Mouse (Mus musculus) macrophage (primary cell): ENCODE data around the gene Inpp5a. TPM values are rescaled to one million over a fixed set of nuclear protein-coding genes. Genes with fewer than 3 reads are reported as not detected.

ENCODE experiments used
- H3K27ac ChIP-seq: fragments of 350-480 bp; formaldehyde crosslinking; 2 replicates; pipeline ENCODE4 v1.9.0; 2021
- H3K36me3 ChIP-seq: fragments of 350-480 bp; formaldehyde crosslinking; 2 replicates; pipeline ENCODE4 v1.9.0; 2021; ENCODE audit errors: inconsistent target
- H3K4me3 ChIP-seq: fragments of 350-480 bp; formaldehyde crosslinking; 2 replicates; pipeline ENCODE4 v1.9.0; 2021; ENCODE audit errors: inconsistent target
- H3K79me2 ChIP-seq: fragments of 350-480 bp; formaldehyde crosslinking; 2 replicates; pipeline ENCODE4 v1.9.0; 2021; ENCODE audit errors: inconsistent target
- WGBS: methylation state at CpG from one replicate; pipeline ENCODE4 v1.1.7; 2026; ENCODE audit warnings: inconsistent platforms; ENCODE audit not compliant: missing documents; 5-methylcytosine and 5-hydroxymethylcytosine counted together
- polyA plus RNA-seq: library from polyadenylated mRNA; stranded (reverse); fragments of 250-400 nt; gene quantifications from 3 replicates; pipeline ENCODE4 v1.2.4, GENCODE M21; 2018; ENCODE audit warnings: inconsistent platforms

The Inpp5a gene
- polyA plus RNA-seq, 1 experiment from 2014 or later: 13.1 TPM

DNA sequence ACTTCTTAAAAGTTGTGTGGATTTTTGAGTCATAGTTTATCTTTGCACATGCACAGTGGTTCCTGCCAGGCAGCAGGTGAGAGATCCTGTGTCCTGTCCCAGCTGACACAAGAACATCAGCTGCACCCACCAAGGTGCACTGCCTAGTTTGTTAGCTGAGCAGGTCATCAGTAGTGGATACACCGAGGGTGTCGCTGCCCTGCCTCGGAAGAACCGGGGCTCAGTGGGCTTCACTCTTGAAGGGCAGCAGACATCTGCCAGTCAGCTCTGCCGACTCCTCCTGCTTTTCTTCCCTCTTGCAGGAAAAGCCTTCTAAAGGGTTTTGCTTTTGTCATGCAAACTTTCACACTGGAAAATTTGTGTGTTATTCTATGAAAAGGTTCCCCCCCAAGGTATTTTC is 48.6 kb downstream of the Inpp5a start:
- H3K36me3 ChIP-seq: no peaks in the 10 kb centered on the region
- 93% methylated on average over 5 of the region's 5 CpGs for WGBS
- H3K79me2 ChIP-seq: peaks cover 10% of the 10 kb centered on the region; the same call in 1 of the 2 replicates
- no peak overlapping the region for H3K4me3 ChIP-seq
- no peak overlapping the region for H3K27ac ChIP-seq

DNA sequence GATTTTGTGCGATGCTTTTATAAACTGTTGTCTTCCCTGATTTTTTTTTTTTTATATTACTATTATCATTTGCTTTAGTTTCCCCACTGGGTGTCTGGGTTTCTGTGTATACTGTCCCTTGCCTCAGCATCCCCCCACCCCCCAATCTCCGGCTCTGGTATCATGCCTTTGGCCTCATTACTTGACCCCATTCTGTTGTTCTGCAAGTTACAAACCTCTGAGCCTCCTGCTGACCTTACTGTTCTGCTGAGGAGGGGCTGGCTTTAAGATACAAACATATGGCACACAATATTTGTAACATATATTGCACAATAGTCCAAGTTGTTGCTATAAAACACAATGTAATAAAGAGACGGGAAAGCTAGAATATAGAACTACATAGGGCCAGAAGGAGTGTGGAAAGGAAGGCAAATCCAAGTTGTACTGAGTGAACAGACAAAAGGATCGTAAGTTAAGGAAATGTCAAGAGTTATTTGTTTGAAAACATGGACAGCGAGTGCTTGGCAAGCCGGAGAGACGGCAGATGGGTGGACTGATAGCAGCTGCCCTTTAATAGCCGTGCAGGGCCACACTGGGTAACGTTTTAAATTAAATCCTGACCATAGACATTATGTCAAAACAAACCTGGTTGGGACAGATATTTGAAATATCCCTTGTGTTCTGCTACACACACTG is 49.2 kb downstream of the Inpp5a start:
- Histone ChIP-seq H3K27ac (no peak overlapping the region), H3K79me2 (peaks cover 10% of the 10 kb centered on the region; the same call in 1 of the 2 replicates), H3K4me3 (no peak overlapping the region), H3K36me3 (no peaks in the 10 kb centered on the region)
- 93% methylated on average over 8 of the region's 9 CpGs for WGBS

DNA sequence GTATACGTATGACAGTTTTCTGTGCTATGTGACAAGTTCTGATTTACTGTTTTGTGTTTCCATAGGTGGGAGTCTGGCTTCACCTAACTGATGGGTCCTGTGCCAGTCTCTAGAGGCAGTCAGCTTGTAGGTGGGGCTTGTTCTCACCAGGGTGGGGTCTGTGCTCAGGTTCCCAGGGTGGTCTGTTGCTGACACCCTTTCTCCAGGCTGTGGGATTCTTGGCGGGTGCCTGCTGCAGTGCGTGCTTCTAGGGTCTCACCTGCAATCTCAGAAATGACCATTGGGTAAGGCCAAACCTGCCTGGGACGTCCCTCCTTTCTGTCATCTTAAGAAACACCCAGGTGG is 49.7 kb downstream of the Inpp5a start:
- no peak overlapping the region for H3K27ac ChIP-seq
- H3K79me2 ChIP-seq: peaks cover 10% of the 10 kb centered on the region; the same call in 1 of the 2 replicates
- no peak overlapping the region for H3K4me3 ChIP-seq
- 98% methylated on average over 4 of the region's 4 CpGs for WGBS
- no peaks in the 10 kb centered on the region for H3K36me3 ChIP-seq

DNA sequence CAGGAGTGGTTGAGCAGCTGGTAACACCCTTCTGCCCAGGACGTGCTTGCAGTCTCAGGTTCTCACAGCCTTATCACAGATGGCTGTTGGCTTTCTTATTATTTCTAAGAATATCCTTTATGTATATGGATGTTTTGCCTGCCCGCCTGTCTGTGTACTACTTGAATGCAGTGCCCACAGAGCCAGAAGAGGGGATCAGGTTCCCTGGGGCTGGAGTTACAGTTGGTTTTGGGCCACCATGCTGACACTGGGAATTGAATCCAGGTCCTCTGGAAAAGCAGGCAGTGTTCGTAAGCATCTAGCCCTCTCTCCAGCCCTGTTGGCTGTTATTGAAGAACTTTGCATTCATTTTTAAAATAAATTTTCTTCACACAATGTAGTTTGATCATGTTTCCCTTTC is 50.1 kb downstream of the Inpp5a start:
- Histone ChIP-seq H3K79me2 (peaks cover 10% of the 10 kb centered on the region; the same call in 1 of the 2 replicates), H3K4me3 (no peak overlapping the region), H3K27ac (no peak overlapping the region), H3K36me3 (no peaks in the 10 kb centered on the region)
- WGBS: 84% methylated on average over 3 of the region's 3 CpGs

DNA sequence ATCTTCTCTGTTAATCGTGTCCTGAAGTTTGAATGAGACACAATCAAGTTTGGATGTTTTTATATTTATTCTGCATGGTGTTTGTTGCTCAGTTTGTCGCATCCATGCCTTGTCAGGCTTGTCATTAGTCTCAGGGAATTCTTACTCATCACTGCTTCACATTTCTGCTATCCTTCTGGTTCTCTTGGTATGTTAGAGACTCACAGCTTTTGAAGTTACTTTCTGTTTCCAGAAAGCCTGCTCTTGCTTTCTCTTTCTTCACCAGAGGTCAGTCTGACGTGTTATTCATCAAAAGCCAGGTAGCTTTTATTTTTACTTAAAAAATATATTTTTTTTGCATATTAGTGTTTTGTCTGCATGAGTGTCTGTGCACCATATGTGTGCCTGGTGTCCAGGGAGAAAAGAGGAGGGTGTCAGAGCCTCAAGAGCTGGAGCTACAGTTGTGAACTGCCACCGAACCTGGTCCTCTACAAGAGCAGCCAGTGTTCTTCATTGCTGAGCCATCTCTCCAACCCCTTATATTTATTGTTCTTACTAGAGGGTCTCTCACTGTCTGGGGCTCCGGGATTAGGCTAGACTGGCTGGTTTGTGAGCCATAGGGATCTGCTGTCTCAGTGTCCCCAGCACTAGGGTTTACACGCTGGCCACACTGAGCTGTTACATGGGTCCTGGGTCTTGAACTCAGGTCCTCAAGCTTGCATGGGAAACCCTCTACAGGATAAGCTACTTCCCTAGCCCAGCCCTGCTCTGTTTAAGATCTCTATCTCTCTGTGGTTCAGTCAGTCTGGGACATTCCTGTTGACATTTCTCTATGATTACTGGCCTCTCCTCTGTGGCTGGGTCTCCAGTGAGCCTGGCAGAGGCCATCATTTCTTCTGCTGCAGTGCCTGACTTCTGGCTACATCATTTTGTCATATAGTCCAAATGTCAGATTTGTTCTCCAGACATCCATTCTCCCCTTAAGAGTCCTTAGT is 51.3 kb downstream of the Inpp5a start:
- H3K79me2 ChIP-seq: peaks cover 10% of the 10 kb centered on the region; the same call in 1 of the 2 replicates
- 83% methylated on average over 6 of the region's 6 CpGs for WGBS
- H3K4me3 ChIP-seq: no peak overlapping the region

DNA sequence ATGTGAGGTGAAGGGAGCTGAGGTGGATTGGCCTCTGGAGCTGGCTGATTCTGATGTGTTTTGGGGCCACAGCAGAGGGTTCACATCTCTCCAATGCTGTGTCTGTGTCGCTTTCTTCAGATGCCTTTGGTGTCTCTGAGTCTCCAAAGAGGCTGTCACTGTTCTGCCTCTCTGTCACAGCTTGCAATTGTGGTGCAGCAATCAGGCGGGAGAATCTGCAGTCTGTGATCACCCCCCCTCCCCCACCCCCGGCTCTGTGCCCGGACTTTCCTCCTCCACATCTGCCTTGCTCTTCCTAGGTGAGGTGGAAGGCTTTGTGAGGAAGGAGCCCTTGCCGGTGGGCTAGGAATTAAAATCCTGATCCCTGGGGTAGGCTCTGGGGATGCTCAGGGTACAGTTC is 52.1 kb downstream of the Inpp5a start:
- H3K4me3 ChIP-seq: no peak overlapping the region
- H3K36me3 ChIP-seq: no peaks in the 10 kb centered on the region
- 95% methylated on average over 5 of the region's 5 CpGs for WGBS
- no peak overlapping the region for H3K27ac ChIP-seq
- H3K79me2 ChIP-seq: peaks cover 7% of the 10 kb centered on the region; the same call in 1 of the 2 replicates

More for the DNA sequence above, 51.3 kb downstream of the Inpp5a start:
- H3K36me3 ChIP-seq: no peaks in the 10 kb centered on the region
- no peak overlapping the region for H3K27ac ChIP-seq

DNA sequence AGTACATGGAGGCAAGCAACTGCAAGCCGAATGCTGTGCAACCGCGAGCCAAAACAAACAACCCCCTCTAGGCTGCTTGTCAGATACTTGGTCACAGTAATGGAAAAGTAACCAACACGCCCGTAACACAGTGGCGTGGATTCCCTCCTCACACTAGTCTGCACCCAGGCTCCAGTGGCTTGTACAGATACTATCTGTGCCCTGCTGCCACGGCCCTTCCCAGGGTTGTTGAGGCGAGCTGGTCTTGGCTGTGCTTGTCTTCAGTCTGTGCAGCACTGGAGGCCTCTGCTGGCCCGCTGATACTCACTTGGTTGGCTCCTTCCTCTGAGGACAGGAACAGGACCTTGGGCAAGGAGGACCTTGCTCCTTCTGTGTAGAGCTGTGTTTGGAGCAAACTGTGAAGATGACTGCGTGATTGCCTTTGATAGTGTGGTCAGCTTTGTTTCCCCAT is 52.9 kb downstream of the Inpp5a start:
- 84% methylated on average over 10 of the region's 10 CpGs for WGBS
- Histone ChIP-seq H3K79me2 (peaks cover 7% of the 10 kb centered on the region; the same call in 1 of the 2 replicates), H3K4me3 (no peak overlapping the region), H3K27ac (no peak overlapping the region), H3K36me3 (no peaks in the 10 kb centered on the region)

DNA sequence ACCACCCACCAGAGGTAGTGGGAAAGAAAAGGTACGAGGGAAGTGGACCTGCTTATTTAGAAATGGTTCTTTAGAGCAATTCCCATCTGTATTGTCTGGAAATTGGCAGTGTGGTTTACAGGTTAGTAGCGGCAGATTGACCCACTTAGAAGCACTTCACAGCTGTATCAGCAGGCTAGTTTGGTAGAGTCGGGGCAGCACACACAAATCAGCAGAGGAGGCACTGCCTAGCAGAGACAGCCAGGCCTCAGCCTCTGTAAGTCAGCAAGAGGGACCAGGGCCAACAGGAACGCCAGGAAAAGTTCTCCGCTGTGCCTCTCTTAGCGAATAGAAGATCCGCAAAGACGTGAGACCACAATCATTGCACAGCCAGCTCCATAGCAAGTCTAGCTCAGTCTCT is 56.7 kb downstream of the Inpp5a start:
- Histone ChIP-seq H3K36me3 (no peaks in the 10 kb centered on the region), H3K79me2 (no peaks in the 10 kb centered on the region), H3K4me3 (no peak overlapping the region), H3K27ac (no peak overlapping the region)
- WGBS: 91% methylated on average over 8 of the region's 8 CpGs

DNA sequence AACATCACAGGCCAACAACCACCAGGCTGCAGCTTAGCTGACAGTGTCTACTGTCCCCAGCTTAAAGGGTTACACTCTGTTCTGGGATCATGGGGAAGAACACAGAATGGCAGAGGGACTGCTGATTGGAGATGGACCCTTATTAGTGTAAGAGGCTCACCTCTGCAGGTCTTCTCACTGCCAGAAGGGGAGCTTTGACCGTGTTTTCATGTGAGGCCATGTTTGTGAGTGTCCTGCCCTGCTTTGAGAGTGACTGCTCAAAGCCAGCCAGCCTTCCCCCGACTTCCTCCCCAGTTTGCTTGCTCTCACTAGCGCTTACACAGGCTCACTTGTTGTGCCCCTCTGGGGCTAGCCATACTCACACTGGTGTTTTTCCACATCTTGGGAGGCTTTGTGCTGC is 58.5 kb downstream of the Inpp5a start:
- Histone ChIP-seq H3K79me2 (no peaks in the 10 kb centered on the region), H3K4me3 (no peak overlapping the region), H3K27ac (no peak overlapping the region), H3K36me3 (no peaks in the 10 kb centered on the region)
- 94% methylated on average over 3 of the region's 3 CpGs for WGBS

DNA sequence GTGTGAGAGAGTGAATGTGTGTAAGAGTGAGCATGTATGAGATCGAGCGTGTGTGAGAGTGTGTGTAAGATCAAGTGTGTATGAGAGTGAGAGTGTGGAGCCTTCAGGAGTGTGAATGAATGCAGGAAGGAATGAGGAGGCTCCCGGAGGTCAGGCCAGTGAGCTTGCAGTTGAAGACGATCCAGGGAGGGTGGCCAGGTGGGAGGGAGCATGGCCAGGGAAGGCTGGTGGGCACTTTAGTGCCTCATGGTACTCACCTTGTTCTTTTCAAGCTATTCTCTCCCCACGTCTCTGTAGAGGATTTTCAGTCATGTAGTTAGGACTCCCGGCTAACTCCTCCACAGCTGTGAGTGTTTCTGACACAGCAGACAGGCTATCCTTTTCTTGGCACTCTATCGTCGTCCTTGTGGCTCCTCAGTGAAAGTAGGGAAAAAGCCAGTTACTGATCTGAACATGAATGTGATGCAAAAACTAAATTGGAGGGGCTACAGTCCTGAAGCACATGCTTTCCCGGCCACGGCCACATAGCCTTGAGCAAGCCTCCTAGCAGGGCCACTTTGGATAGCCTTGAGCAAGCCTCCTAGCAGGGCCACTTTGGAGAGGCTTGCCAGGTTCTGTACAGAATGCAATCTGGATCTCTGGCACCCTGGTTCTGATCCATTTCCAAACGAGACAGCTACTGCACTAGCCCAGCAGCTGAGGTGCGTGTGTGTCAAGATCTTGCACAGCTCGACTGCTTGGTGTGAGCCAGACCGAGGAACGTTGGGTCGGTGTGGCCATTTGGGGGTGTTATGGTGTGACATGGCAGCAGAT is 61.5 kb downstream of the Inpp5a start:
- no peak overlapping the region for H3K4me3 ChIP-seq
- H3K36me3 ChIP-seq: no peaks in the 10 kb centered on the region
- no peak overlapping the region for H3K27ac ChIP-seq
- no peaks in the 10 kb centered on the region for H3K79me2 ChIP-seq
- WGBS: 94% methylated on average over 14 of the region's 16 CpGs

DNA sequence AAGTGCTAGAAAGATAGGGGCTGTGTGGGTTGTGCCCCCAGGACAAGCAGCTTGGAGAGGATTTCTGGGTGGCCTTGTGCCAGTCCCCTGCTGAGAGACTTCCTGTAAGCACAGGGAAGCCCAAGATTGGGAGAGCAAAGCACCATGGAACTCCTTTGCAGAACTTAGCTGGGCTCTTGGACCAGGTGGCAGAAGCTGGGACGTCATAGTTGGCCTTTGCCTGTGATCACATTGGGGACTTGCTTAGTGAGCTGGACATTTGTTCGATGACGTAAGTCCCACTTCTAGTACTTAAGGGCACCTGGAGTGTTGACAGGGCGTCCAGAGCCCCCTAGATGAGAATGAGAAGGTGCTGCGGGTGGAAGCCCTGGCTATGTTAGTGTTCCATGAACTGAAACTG is 62.8 kb downstream of the Inpp5a start:
- H3K27ac ChIP-seq: no peak overlapping the region
- 94% methylated on average over 5 of the region's 5 CpGs for WGBS
- no peak overlapping the region for H3K4me3 ChIP-seq
- H3K79me2 ChIP-seq: no peaks in the 10 kb centered on the region
- no peaks in the 10 kb centered on the region for H3K36me3 ChIP-seq

DNA sequence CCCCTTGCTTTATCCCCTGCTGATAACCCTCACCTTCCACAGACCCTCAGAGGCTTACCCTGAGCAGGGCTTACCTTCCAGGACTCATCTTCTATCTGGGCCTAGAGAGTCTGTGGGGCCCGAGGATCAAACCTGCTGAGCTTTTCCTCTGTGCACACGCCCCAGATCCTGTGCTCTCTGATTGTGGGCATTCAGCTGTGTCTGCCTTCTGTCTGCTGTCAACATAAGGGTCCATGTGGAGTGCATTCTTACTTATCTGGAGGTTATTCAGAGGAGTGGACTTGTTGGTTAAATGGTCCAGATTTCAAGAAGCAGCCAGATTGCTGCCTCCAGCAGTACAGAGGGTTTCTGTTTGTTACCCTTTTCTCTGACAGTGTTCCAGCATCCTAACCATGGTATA is 63.3 kb downstream of the Inpp5a start:
- Histone ChIP-seq H3K27ac (no peak overlapping the region), H3K36me3 (no peaks in the 10 kb centered on the region), H3K79me2 (no peaks in the 10 kb centered on the region), H3K4me3 (no peak overlapping the region)
- 86% methylated on average over 2 of the region's 2 CpGs for WGBS

DNA sequence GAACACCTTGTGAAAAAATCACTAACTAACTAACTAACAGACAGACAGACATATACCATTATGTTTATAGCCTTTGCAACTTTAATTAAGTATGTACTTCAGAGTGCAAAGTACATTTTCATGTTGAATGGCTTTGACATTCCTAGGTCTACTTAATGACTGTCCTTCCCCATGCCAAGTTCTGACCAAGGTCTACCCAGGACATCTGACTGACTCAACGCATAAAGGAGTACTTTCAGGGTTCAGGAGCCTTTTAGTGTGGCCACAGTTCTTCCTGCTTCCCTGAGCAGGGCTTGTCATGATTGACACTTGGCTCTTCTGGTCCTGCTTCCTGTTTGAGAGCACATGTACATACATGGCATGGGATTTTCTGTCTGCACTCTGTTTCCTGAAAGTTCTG is 64.3 kb downstream of the Inpp5a start:
- Histone ChIP-seq H3K36me3 (no peaks in the 10 kb centered on the region), H3K4me3 (no peak overlapping the region)
- 0% methylated on average over 1 of the region's 1 CpGs for WGBS

DNA sequence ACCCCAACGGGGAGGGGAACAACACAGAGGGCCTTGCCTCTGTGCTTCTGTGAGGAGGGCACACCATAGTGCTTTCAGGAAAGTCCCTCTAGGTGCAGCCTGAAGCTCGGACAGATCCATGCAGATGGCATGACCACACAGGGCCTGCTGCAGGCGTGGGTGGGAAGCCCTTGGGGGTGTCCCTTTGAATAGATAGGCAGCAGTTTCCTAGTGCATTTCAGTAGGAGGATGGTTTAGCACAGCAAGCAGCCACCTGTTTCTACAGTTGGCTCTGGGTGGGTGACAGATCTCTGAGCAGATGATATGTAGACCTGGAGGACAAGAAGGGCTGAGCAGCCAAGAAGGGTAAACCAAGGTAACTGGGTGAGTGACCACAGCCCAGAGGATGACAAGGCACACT is 65.4 kb downstream of the Inpp5a start:
- Histone ChIP-seq H3K4me3 (no peak overlapping the region), H3K36me3 (no peaks in the 10 kb centered on the region), H3K27ac (no peak overlapping the region), H3K79me2 (no peaks in the 10 kb centered on the region)
- WGBS: 80% methylated on average over 3 of the region's 3 CpGs

More for the DNA sequence above, 64.3 kb downstream of the Inpp5a start:
- no peak overlapping the region for H3K27ac ChIP-seq
- no peaks in the 10 kb centered on the region for H3K79me2 ChIP-seq
